Mouse (Mus musculus) thymus, adult 2 months (tissue): ENCODE measurements at regions not wholly inside any gene's neighbourhood (a gene's known extent, or its start where the extent isn't known, plus 50 kb on each side); places are given as distances from the start of the nearest gene placed in this dataset.

ENCODE experiments used
- DNase-seq: peaks from one replicate; pipeline ENCODE4 v3.0.0; 2021
- H3K27ac ChIP-seq: fragments of 200-500 bp; 2 replicates; pipeline ENCODE4 v1.5.1; 2012; ENCODE audit warnings: low read length, control low read depth; ENCODE audit not compliant: control insufficient read depth, insufficient read depth
- H3K27me3 ChIP-seq: fragments of 200-500 bp; 2 replicates; pipeline ENCODE4 v1.6.1; 2012; ENCODE audit warnings: mild to moderate bottlenecking, low read length, moderate library complexity, mixed read lengths; ENCODE audit not compliant: control insufficient read depth, insufficient read depth
- H3K36me3 ChIP-seq: fragments of 200-500 bp; 2 replicates; pipeline ENCODE4 v1.6.1; 2012; ENCODE audit warnings: mild to moderate bottlenecking, low read length, moderate library complexity; ENCODE audit not compliant: control insufficient read depth, insufficient read depth
- H3K4me1 ChIP-seq: fragments of 200-500 bp; replicated peaks from 2 replicates; pipeline ENCODE4 v1.6.1; 2012; ENCODE audit warnings: low read length; ENCODE audit not compliant: control insufficient read depth, insufficient read depth
- H3K4me3 ChIP-seq: fragments of 200-500 bp; 2 replicates; pipeline ENCODE4 v1.5.1; 2012; ENCODE audit warnings: mild to moderate bottlenecking, low read length, control low read depth, moderate library complexity; ENCODE audit not compliant: control insufficient read depth, insufficient read depth
- CTCF ChIP-seq: fragments of 200-500 bp; IDR thresholded peaks from 2 replicates; pipeline ENCODE4 v1.5.1; 2012; ENCODE audit warnings: mild to moderate bottlenecking, control low read depth, low read length, moderate library complexity, borderline replicate concordance; ENCODE audit not compliant: control insufficient read depth, poor library complexity, insufficient read depth; ENCODE audit errors: extremely low read depth
- POLR2A ChIP-seq: fragments of 200-500 bp; IDR thresholded peaks from 2 replicates; pipeline ENCODE4 v1.6.1; 2012; ENCODE audit warnings: mild to moderate bottlenecking, low read length, control low read depth, moderate library complexity; ENCODE audit not compliant: control insufficient read depth, poor library complexity, insufficient read depth; ENCODE audit errors: extremely low read depth
- WGBS: fragments of 180-500 bp; shearing (Covaris S2); methylation state at CpG from one replicate; pipeline ENCODE4 v1.1.7; 2018; 5-methylcytosine and 5-hydroxymethylcytosine counted together

DNA sequence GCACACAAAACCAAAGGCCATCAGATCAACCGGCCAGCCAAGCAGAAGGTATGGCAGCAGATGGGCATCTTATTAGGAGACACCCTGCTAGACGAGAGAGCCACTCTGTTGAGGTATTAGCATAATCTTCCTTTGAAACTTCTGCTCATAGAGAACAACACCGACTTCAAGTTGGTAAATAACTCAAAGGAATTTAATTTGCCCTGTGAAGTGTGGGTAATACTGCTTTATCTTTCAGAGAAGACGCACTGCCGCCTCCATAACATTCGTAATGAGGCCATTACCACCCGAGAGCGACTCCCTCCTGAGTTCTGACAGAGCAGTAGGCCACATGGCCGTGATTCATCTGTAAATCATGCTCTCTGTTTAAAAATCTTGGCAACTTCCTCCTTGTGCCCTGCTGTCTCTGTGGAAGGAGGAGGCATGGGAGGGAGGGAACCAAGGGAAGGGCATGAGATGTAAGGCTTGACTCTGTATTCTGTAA, 214.4 kb downstream of the Gm10260 start:
- H3K4me3 ChIP-seq, result no peak overlapping the region
- no peak for TF ChIP-seq CTCF
- TF ChIP-seq POLR2A, result no peak
- H3K27ac ChIP-seq, result no peak overlapping the region
- peaks cover 10% of the 10 kb centered on the region for H3K4me1 ChIP-seq
- H3K36me3 ChIP-seq, result no peaks in the 10 kb centered on the region
- DNase-seq, result no peak
- 63% methylated on average over 9 of the region's 9 CpGs for WGBS
- H3K27me3 ChIP-seq, result no peaks in the 10 kb centered on the region

DNA sequence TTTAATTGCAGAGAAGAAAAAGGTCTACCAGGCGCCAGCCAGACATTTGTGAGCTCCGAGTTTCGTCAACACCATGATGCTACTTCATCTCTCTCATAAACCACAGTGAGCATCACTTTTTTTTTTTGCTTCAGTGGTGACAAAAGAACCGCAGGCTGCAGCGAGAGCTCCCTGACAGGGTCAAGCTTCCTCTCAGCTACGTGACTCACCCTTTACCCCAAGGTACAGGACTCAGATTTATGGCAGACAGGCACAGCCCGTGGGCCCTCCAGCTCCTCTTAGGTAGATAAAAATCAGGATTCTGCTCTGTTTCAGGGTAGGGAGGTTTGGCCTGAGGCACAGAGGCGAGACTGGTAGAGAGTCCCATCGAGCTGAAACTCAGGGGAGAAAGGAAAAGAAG, 220.7 kb downstream of the Gm10260 start:
- TF ChIP-seq CTCF (no peak), POLR2A (no peak)
- Histone ChIP-seq H3K27me3 (no peaks in the 10 kb centered on the region), H3K4me1 (0 out of 2 replicates have a peak, but pooled peaks cover 3% of the 10 kb centered on the region), H3K4me3 (no peak overlapping the region), H3K36me3 (no peaks in the 10 kb centered on the region), H3K27ac (no peak overlapping the region)
- 42% methylated on average over 9 of the region's 9 CpGs for WGBS
- no peak for DNase-seq

DNA sequence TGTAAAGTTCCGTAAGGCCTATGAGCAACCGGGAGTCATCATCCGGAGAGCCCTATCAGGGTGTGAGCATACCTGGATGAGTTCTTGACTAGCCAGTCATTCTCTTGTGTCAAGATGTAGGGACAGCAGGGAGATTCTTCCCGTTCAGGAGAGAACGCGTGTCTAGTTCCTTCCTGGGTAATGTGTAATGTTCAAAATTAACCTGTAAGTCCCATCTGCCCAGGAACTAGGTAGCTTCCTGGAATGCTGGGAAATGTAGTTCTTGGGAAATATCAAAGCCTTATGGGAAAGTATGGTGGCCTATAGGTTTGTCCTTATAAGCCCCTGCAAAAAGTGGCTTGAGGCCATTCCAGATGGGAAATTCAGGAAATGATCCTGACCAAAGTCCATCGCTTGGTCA, 222.0 kb downstream of the Gm10260 start:
- Histone ChIP-seq H3K27me3 (no peaks in the 10 kb centered on the region), H3K4me3 (no peak overlapping the region), H3K4me1 (peaks cover 3% of the 10 kb centered on the region; the same call in 1 of the 2 replicates), H3K27ac (no peak overlapping the region), H3K36me3 (no peaks in the 10 kb centered on the region)
- WGBS, result 97% methylated on average over 7 of the region's 7 CpGs
- no peak for TF ChIP-seq POLR2A
- TF ChIP-seq CTCF, result no peak
- no peak for DNase-seq

DNA sequence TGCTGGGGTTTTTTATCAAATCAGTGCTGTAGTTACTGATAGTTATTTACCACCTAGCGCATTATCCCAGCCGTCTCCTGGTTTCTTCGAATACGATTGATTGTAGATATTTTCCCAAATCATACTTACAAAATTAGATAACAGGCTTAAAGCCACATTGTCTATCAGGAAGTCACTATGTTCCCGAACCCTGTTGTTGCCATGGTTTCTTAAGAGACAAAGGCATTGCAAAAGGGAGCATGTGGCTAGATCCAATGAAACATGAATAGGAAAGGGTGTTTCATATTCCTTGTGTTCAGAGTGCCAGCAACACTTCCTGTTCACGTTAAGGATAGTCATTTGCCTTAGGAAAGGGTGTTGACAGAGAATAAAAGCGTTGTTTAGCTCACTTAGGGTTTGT, 222.7 kb downstream of the Gm10260 start:
- WGBS, result 89% methylated on average over 7 of the region's 7 CpGs
- no peak overlapping the region for H3K4me3 ChIP-seq
- no peak for DNase-seq
- no peak overlapping the region for H3K27ac ChIP-seq
- TF ChIP-seq POLR2A (no peak), CTCF (no peak)
- no peaks in the 10 kb centered on the region for H3K36me3 ChIP-seq
- peaks cover 3% of the 10 kb centered on the region; the same call in 1 of the 2 replicates for H3K4me1 ChIP-seq
- no peaks in the 10 kb centered on the region for H3K27me3 ChIP-seq

DNA sequence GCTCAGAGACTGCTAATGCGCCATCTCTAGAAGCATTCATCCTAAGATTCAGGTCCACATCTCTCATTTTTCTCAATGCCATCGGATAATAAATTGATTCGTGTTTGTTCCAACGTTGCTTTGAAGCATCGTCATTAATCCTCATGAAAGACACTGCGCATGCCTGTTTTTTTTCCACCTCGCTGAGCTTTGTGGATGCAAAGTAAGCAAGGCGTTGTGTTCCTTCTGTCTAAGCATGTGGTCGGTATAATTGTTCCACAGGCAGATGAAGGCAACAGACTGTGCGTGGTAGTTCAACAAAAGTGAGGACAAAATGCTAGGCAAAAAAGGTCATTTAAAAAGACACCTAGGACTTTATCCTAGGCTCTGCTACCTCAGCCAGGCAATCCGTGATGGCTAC, 223.2 kb downstream of the Gm10260 start:
- Histone ChIP-seq H3K4me3 (no peak overlapping the region), H3K4me1 (peaks cover 3% of the 10 kb centered on the region; the same call in 1 of the 2 replicates), H3K27me3 (no peaks in the 10 kb centered on the region), H3K27ac (no peak overlapping the region), H3K36me3 (no peaks in the 10 kb centered on the region)
- 94% methylated on average over 11 of the region's 11 CpGs for WGBS
- TF ChIP-seq CTCF (no peak), POLR2A (no peak)
- DNase-seq, result no peak

DNA sequence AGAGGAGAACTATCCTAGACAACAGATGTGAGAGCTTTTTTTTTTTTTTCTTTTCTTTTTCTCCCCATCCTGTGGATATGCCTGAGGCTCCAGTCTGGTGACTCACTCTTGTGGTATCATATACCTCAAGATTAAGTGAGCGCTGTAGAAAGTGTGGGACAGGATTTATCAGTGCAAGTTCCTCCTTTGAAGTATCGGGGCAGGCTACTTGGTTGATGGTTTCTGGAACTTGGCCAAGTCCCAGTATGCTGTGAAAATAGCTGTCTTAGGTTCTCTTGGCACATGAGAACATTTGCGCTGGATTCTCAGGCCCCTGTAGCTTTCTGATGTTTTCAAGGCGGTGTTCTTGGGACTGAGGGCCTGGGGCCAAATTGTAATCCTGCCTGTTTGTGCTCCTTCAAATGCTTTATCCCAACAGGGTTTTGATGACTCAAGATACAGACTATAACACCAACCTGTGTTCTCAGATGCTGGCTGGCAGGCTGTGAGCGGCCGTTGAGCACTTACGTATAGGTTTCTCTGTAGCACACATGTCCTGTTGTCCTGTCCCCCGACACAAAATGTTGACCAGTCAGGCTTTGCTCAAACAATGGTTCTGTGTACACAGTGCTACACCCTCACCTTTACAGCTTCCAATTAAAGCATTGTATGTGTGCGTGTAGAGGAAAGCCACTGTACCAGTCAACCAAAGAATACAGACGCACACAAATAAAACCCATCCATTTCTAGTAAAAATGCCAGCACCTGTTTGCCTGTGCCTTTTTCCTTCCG, 226.4 kb downstream of the Gm10260 start:
- no peak for TF ChIP-seq POLR2A
- TF ChIP-seq CTCF, result no peak
- Histone ChIP-seq H3K4me3 (no peak overlapping the region), H3K27me3 (no peaks in the 10 kb centered on the region), H3K36me3 (no peaks in the 10 kb centered on the region), H3K4me1 (no peaks in the 10 kb centered on the region; the same call in 1 of the 2 replicates), H3K27ac (no peak overlapping the region)
- DNase-seq, result no peak
- WGBS, result 62% methylated on average over 11 of the region's 11 CpGs

DNA sequence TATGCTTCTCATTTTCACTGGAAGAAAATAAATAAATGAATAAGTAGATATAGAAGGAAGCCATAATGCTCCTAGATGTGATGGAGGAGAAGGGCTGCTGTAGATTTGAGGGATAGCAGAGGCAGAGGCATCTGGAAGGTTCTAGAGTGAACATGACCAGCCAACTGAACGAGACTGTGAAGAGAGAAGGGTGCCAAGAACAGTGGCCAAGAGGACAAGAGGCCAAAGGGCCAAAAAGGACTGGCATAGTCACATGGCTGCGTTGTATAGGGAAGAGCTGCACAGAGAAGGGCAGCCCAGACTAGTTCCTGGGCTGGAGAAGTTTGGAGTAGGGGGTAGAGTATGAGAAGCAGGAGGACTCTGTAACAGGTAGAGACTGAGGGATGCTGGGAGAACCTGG, 229.3 kb downstream of the Gm10260 start:
- no peak overlapping the region for H3K4me3 ChIP-seq
- no peaks in the 10 kb centered on the region; the same call in 1 of the 2 replicates for H3K4me1 ChIP-seq
- H3K27ac ChIP-seq, result no peak overlapping the region
- no peak for DNase-seq
- no peaks in the 10 kb centered on the region for H3K36me3 ChIP-seq
- 87% methylated on average over 2 of the region's 2 CpGs for WGBS
- no peaks in the 10 kb centered on the region for H3K27me3 ChIP-seq
- TF ChIP-seq POLR2A (no peak), CTCF (no peak)
